Mouse (Mus musculus) cerebellum, postnatal 25 days (tissue): ENCODE results near the gene Suds3.
A peak's percentile ranks its signal among the peaks of the same experiment; 100 is the strongest.

Experiments
- DNase-seq, 2 experiments: peaks; one replicate each; pipeline ENCODE4 v3.0.0; 2021; ENCODE audit warnings: mixed read lengths in 2 of 2

Gene Suds3

GRCm38 (mm10) chr5:117134889-117135456, 19.1 kb upstream of the Suds3 start:
- no peak for DNase-seq

GRCm38 (mm10) chr5:117134066-117134888, 18.4 kb upstream of the Suds3 start:
- DNase-seq: no peak

- no peak for DNase-seq
Measured at GRCm38 (mm10) chr5:117133446-117134065, 17.6 kb upstream of the Suds3 start.

- DNase-seq: no peak
Measured at GRCm38 (mm10) chr5:117130726-117131125, 14.8 kb upstream of the Suds3 start.

GRCm38 (mm10) chr5:117127051-117127450, 11.1 kb upstream of the Suds3 start:
- no peak for DNase-seq

GRCm38 (mm10) chr5:117125482-117126346, 9.8 kb upstream of the Suds3 start:
- no peak for DNase-seq

- no peak for DNase-seq
Measured at GRCm38 (mm10) chr5:117123840-117124239, 7.9 kb upstream of the Suds3 start.

- DNase-seq: no peak
Measured at GRCm38 (mm10) chr5:117123102-117123501, 7.2 kb upstream of the Suds3 start.

GRCm38 (mm10) chr5:117121657-117122056, 5.7 kb upstream of the Suds3 start:
- DNase-seq: no peak

GRCm38 (mm10) chr5:117120489-117121466, 4.9 kb upstream of the Suds3 start:
- peak; percentile 38 to 49 for DNase-seq

GRCm38 (mm10) chr5:117119777-117120488, 4.0 kb upstream of the Suds3 start, which contains the start of gene Taok3:
TSS of gene Taok3 (plus strand) at chr5:117120129.
- peak; percentile 98 to 100 for DNase-seq

- peak in 1 of 2 experiments; percentile 26 for DNase-seq
Measured at GRCm38 (mm10) chr5:117118850-117119249, 2.9 kb upstream of the Suds3 start.

- no peak for DNase-seq
Measured at GRCm38 (mm10) chr5:117118220-117118619, 2.3 kb upstream of the Suds3 start.

- DNase-seq: no peak
Measured at GRCm38 (mm10) chr5:117117716-117118115, 1.8 kb upstream of the Suds3 start.

GRCm38 (mm10) chr5:117117241-117117640, 1.3 kb upstream of the Suds3 start:
- DNase-seq: no peak

- DNase-seq: no peak
Measured at GRCm38 (mm10) chr5:117116660-117117059, 747 bp upstream of the Suds3 start.

- peak in 1 of 2 experiments; percentile 66 for DNase-seq
Measured at GRCm38 (mm10) chr5:117115193-117115767, 633 bp downstream of the Suds3 start.

- DNase-seq: peak; percentile 48 to 55
Measured at GRCm38 (mm10) chr5:117114581-117115192, 1.2 kb downstream of the Suds3 start.

GRCm38 (mm10) chr5:117113330-117113729, 2.6 kb downstream of the Suds3 start:
- DNase-seq: peak in 1 of 2 experiments; percentile 57

- no peak for DNase-seq
Measured at GRCm38 (mm10) chr5:117111774-117112112, 4.2 kb downstream of the Suds3 start.
